Mouse (Mus musculus) layer of hippocampus, adult 11-12 months (tissue): Measurements from ENCODE around the gene Fam198b.

Source experiments
- DNase-seq: peaks from one replicate; pipeline ENCODE4 v3.0.0; 2022; ENCODE audit warnings: low spot score

Gene Fam198b

DNA sequence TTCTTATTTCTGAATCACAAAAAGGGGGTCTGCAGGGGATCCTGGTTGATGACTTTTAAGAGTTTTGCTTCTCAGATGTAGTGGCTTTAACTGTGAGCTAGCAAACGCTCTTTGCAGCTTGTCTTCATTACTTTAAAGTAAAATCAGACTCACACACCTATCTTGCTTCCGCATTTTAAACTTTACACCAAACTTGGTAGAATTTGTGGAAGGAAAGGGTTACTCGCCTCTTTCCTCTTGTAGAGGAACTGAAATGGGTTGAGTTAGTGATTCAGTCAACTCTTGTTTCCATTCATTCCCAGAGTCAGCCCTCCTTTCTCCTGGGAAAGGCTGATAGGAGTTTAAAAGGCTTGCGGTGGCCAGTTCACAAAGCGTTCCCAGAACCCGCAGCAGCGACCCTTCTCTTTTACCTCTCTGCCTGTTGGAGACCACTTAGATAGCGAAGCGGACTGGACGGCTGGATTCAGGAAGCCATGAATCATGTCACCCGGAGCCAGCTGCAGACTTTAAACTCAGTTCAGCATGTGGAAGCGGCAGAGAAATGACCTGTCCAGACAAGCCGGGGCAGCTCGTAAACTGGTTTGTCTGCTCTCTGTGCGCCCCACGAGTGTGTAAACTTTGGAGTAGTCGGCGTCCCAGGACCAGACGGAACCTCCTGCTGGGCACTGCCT lies 1.5 kb downstream of the Fam198b start:
- no peak for DNase-seq

DNA sequence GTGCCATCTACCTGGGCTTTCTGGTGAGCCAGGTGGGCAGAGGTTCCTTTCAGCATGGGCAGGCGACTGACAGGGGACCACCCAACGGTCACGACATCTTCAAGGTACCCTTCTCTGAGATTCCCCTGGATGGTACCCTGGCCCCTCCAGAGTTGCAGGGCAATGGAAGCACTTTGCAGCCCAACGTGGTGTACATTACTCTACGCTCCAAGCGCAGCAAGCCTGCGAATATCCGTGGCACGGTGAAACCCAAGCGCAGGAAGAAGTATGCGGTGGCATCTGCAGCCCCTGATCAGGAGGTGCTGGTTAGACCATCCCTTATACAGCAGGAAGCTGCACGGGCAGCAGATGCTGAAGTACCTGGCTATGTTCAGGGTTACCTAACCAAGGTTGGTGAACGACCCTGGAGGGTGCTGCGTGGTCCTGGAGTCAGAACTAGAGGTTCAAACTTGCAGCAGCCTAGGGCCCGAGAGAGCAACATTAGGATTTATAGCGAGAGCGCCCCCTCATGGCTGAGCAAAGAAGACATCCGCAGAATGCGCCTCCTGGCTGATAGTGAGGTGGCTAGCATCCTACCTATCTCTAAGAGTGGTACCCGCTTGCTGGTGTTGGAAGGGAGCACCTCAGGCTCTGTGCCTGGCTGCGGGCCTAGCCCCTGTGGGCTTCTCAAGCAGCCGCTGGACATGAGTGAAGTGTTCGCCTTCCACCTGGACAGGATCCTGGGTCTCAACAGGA lies 2.2 kb downstream of the Fam198b start:
- no peak for DNase-seq

DNA sequence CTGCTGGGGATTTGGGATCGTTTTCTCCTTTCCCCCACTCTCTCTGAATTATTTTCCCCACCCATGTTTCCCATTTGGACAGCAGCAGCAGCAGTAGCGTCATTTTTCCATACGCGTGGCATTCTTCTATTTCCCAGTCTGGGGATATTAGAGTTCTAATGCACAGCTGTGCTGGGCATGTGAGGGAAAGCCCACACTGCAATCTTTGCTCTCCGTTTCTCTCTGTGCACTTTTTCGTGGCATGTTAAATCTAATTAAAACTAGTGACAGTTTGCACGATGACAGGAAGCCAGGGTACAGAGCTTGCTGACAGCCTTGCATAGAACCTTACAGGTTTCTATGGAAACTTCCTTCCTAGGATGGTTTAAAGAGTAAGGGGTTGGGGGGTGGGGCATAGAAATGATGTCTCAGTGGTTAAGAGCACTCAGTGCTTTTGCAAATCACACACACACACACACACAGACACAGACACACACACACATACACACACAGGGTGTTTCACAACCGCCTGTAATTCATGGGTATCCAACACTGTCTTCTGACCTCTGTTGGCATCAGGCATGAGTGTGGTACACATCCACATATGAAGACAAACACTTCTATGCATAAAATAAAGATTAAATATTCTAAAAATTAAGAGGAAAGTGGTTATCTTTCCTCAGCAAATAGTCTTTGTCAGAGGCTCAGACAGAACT lies 3.0 kb downstream of the Fam198b start:
- no peak for DNase-seq

DNA sequence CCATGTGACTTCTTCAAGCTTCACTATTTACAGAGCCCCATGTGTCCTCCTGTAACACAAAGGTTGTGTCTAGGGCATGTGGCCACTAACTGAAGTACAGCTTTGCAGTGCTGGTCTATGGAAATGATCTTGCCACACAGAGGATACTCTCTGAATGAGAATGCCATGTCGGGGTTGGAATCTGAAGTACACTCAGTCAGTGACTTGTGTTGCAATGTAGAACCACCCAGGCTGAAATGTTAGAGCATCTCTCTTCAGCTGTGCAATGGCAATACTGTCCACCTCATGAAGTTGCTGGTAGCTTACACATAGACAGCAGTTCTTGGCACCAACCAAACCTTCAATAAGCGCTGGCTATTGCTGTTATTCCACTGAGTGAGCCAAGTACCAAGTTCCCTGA lies 3.6 kb downstream of the Fam198b start:
- no peak for DNase-seq

DNA sequence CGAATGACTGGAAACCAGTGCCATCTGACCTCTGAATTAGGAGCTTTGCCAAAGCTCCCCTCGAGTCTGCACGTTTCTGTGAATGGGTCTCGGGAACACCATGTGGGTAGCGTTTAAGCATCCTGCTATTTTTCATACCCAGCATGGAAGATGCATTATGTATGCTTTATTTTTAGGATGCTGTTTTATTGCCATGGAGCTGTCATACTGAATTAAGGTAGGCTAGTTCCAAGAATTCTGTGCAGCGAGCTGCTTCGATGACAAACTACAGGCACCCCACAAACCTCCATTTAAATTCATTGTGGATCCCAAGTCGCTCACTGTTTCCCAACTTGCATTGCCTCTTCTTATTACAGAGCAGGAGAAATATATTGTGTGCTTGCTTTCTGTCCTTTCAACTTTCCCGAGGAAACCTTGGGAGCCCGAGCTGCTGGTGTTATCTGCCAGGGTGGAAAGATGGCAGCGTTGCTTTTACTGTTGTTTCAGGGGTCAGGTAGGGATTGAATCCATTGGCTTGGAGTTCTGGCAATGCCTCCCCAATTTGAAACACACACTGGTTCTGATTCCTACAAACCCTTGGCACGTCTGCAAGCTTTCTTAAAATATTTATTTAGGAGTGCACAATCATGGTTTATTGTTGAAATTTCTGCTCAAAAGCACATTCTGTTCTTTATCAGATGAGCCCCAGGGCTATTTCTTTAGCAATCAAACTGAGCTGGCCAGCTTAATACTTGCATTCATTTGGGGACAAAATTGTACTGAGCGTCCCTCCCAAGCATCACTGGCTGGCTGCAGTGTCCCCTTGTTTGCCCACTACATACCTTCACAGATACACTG lies 13.4 kb downstream of the Fam198b start:
- DNase-seq, result no peak

DNA sequence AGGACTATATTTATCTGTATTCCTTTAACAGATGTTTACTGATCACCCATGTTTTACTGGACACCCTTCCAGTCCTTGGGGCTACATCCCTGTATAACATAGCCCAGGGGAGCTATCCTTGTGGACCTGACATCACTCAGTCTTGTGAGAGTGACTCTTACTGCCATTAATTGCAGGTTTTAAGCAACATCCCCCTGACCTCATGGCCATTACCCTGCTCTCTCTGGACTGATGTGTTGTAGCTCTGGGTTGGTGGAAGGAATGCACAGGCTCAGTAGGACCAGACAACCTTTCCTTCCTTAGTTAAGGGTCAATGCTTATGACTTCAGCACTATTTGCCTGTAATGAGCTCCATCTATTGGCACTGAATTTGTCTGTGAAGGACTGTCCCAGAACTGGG lies 14.2 kb downstream of the Fam198b start:
- no peak for DNase-seq

DNA sequence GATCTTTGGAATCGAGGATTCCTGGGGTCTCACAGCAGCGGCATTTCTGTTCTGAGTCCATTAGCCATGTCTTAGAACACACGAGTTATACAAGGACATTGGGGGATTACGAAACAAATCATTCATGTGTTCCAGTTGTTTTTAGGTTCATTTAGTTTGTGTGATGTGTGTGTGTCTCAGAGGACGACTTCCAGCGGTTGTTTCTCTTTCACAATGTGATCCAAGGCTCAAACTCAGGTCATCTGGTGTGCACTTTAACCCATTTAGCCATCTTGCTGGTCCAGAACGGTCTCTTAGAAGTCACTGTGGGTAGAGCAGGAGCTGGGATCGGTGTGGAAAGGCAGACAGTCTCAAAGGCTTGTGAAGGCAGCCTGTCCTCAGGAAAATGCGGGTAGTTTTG lies 15.6 kb downstream of the Fam198b start:
- DNase-seq, result no peak

DNA sequence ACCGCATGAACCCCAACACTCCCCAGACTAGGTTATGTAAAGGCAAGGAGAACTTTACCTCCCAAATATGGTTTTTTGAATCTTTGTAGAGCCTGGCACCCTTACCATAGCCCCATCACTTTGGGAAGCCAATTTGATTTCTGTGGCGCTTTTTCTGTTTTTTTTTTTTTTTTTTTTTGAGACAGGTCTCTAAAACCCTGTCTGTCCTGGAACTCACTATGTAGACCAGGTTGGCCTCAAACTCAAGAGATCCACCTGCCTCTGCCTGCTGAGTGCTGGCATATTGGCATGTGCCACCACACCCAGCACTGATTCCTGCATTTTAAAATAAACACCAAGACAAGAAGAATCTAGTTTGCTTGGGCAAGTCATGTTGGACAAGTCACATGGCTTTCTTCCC lies 16.2 kb downstream of the Fam198b start:
- no peak for DNase-seq

DNA sequence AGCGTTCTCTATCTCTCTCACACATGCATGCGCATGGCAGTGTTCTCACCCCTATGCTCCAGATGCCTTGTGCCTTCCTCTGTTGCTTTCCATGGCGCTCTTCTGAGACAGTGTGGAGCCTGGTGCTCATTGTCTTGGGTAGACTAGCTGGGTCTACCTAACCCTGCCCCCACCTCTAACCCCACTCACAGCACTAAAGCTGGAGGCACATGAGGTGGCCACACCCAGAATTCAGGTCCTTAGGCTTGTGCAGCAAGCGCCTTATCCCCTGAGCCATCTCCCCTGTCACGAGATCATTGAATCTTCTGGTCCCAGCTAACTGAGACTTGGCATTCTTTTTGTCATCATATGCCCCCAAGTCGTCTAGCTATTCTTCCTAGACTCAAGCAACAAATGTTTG lies 17.0 kb downstream of the Fam198b start:
- no peak for DNase-seq

DNA sequence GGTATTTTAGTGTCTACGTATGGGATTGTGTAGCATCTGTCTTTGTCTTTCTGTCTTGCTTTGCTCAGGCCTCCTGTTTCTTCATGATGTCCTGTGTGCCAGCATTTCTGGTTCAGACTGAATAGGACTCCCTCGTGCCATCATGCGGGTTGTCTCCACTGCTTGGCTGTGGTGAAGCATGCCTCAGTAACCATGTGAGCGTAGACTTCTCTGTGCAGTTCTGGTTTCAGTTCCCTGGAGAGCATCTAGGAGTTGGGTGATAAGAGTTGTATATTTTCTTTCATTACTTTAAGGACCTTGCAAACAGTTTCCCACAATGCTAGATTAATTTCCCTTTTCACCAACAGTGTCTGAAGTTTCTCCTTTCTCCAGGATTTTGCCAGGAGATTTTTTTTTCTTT lies 17.4 kb downstream of the Fam198b start:
- DNase-seq, result no peak

DNA sequence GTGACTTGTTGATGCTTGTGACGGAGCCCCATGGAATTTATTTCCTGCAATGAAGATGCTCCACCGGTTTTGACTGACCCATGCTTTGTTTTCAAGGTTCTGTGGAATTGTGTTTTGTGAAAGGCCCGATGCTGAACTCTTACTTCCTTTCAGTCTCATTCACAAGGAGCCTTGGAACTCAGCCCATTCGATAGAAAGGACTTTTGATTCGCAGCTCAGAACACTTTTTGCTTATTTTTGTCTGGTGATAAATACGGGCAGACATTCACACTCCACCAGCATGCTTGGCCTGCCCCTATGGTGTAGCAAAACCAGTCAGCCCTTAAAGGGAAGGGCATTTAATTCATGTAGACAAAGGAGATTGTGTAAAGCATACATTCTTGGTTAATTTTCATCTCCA lies 19.5 kb downstream of the Fam198b start:
- DNase-seq, result peak; percentile 23

DNA sequence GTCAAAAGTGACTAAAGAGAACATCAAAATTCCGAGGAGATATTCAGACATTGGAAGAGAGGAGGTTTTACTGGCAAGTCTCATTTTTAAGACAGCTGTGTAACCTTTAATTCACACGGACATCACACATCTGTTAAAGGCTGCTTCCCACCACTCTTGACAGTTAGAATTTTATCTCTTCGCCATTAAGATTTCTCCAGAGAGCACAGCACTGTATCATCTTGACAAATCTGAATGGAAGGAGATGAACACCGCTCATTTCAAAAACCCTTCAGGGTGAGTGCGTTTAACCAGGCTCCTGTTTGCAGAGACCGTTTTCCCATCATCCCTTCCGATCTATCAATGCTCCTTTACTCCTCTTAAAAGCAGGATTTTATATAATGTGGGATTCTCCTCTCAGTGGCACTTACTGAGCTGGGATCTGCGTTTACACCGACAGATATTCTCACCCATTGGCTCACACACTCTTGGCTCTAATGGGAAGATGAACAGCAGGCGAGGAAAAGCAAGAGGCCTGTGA lies 20.0 kb downstream of the Fam198b start:
- no peak for DNase-seq

DNA sequence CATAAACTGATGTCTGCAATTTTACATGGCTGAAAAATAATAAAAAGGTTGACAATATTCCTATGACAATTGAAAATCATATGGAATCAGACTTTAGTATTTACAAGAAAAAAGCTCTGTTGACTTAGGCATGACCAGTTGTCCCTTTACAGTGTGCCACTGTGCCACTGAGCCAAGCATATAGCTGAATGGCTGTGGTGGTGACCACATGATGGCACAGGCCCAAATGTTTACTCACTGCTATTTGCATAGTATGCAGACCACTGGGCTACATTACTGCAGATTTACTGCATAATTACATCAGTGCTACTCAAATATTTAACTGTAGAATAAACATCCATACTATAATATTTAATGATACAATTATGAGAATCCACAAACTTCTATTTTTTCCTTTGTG lies 21.1 kb downstream of the Fam198b start:
- DNase-seq, result no peak

DNA sequence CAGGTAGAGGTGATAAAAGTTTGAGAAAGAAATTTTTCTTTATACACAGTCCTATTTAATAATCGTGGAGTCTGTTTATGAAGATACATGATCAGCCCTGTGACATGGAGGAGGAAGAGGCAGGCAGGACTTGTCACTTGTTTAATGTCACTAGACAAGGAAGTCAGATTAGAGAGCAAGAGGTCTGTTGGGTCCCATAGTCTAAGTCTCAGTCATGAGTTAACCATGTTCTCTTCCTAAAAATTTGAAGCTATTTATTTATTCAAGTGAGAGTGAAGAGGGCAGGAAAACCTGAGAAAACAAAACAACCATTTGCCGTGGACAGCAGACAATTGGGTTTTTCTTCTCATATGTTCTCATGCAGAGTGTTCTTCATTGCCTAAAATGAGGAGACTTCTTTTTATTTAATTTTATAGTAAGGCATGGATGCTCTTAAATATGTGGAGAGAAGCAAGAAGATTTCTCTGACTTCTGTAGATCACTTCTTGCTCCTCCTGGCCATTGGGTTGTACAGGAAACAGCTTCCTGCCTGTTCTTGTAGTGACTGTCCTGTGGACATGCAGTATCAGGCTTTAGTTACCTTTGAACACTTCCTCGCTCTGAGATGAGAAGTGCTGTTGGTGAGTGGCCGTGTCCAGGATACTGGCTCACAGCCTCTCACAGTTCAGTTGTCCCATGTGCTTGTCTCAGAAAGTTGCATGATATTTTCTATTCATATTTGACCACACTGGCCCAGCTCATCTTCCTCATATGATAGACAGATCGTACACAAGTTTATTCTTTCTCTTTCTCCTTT lies 22.1 kb downstream of the Fam198b start:
- DNase-seq, result no peak

DNA sequence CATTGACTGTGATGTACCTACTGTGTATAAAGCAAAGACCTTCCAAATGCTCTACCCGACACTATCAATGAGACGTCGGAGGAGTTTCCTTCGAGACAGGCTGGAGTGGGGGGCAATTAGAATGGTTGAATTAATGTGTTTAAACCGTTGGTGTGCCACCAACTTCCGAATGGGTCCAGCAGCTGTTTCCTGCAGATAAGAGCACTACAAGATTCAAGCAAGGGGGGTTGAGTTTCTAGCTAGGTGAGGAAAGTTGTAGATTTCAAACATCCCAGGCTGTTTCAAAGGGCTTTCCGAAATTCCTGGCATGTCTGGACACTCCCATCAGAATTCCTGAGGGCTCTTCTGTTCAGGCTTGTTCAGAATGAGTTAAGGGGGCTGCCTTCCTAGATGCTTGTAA lies 22.9 kb downstream of the Fam198b start:
- no peak for DNase-seq

DNA sequence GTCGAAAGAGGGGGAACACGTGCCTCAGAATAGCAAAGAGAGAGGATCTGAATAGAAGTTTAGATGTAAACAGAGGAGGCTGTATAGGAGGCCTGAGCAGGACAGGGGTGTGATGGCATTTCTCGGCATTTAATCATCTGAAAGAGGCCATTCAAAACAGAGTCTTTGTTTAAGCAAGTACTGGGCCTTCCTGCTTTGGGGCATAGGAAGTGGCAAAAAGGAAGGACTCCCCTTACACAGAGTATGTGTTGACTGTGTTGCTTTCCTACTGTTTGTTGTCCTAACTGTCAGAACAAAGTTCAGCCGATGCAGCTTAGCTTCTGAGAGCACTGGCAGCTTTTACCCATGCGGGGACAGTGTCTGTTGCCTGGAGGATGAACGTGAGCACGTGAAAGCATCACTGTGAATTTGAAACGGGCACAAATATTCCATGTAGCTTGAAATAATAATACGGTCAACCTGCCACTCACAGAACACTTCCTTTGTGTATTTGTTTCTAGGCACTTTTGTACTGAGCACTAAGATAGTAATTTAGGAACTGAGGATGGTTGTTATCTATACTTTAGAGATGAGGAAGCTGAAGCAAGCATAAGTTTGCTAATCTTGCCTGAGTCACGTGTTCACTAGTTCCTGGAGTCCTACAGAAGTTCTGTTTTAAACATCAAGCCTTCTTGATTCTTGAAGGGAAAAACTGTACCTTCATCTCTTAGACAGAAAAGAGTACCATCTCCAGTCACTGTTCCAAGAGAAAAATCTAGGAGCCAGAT lies 26.2 kb downstream of the Fam198b start:
- DNase-seq, result no peak

DNA sequence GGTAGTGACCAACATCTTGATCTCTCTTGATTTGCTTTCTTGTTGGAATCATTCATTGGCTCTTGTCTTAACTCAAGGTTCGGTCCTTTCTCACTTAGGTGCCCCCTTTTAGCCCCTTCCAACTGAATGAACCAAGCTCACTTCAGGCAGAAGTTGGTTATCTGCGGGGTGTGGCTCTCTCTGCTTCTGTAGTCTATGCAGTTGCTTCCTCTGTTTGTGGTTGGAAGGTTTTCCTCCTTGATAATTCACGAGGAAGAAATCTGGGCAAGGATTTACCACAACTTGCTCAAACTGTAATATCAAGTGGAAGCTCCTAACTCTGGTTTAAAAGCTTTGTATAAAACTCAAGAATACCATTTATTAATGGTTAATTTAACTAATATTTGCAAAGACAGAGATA lies 26.8 kb downstream of the Fam198b start:
- DNase-seq, result no peak

DNA sequence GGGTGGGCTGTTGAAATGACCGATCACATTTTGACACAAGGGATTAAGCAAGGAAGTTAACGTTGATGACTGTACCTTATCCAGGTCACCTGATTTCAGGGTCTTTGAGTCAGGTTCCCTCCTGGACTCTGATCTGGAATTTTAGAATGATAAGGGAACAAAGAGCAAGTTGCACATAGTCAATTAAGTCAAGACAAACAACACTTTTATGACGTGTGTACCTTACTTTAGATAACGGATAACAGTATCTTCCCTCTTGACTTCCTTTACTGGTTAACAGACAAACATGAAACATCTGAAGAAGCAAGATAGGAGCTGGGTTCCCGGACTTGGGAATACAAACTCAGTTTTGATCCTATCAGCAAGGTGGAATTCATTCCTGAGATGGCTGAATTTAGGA lies 29.7 kb downstream of the Fam198b start:
- DNase-seq, result no peak

DNA sequence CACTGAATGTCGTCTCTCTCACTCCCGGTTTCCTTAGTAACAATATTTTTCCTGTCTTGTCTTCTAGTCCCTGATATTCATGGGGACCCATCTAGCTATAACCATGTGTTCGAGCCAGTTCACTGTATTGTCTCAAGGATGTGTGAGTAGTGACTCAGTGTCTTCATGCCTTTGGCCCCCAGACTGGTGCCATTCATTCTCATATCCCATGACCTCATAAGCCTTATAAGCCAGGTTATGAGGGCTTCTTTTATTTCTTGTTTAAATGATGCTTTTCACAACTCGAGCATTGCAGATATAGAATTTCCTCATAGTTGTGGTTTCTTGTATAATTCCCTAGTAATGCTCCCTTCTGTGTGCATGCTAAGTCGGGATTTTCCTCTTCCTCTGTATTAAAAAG lies 31.9 kb downstream of the Fam198b start:
- no peak for DNase-seq

DNA sequence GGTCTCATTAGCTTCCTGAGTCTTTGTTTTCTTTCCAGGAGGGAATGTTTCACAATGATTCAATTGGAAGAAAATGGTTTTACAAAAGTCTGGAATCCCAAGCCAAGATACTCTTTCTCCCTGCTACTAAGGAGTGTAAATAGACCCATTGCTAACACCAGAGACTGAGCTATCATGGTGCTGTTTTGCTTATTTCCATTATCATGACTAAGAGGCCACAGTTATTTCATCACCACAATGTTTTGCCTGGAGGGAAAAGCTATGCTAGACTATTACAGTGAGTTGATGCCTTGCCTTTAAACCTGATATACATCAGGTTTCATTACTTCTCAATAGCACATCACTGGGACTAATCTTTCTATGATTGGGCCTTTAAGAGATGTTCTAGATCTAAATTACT lies 34.4 kb downstream of the Fam198b start:
- DNase-seq, result no peak
